Mouse (Mus musculus) layer of hippocampus, adult 8-10 months (tissue): ENCODE data around the gene Bbs1. TPM values are rescaled to one million over a fixed set of nuclear protein-coding genes. Genes with fewer than 3 reads are reported as not detected.
A peak's percentile ranks its signal among the peaks of the same experiment; 100 is the strongest.
"Not testable (repeated sequence)": the region's sequence is repeated elsewhere in the genome, so short reads cannot be mapped to it uniquely, and the experiment has no call there.

Experiments
- DNase-seq, 2 experiments: peaks; one replicate each; pipeline ENCODE4 v3.0.0; 2022; ENCODE audit warnings: low spot score in 2 of 2
- total RNA-seq, 4 experiments: library from RNA; stranded (reverse); gene quantifications; 2 replicates each; pipeline ENCODE4 v1.2.4; 2022

The Bbs1 gene
- 10 to 100 TPM; 32.7 to 45.2 (median 39.3) TPM for total RNA-seq

GRCm38 (mm10) chr19:4905979-4906794 lies at the start of gene Bbs1:
Gene Bbs1, minus strand, starts transcription at chr19:4906628.
- peak; percentile 64 to 79 for DNase-seq

DNA sequence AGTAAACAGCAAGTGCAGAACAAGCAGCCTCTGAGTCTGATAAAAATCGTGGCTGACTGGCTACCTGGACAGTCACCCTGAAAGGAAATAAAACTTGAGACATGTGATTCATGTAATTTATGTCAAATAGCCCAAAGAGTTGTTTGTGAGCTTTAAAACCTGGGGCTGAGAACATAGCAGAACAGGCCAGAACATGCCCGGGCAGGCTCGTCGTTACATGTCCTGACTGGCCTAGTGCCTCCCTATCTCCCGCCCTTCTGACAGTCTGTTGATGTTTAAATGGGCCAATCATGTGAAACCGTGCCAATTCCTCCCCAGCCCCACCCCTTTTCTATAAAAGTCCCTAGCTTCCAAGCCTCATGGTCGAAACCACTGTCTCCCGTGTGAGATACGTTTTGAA lies 42.2 kb upstream of the Bbs1 start:
- DNase-seq, result not testable (repeated sequence)

DNA sequence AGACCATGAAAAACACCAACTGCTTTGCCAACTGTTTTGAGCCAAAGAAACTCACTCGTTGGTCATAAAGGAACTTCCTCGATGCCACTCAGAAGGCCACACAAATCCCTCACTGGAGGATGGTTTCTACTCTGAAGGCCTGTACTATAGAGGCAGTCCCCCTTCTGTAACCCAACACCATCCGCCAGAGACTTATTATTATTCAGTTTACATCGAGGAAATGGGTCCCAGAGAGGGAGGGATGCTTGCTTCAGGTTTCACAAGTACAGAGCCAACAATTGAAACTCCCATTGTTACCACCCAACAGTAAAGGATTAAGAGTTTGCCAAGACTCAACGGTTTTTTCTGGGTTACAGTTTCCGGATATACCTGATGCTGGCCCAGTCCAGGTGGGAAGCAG lies 39.1 kb upstream of the Bbs1 start:
- DNase-seq, result no peak

DNA sequence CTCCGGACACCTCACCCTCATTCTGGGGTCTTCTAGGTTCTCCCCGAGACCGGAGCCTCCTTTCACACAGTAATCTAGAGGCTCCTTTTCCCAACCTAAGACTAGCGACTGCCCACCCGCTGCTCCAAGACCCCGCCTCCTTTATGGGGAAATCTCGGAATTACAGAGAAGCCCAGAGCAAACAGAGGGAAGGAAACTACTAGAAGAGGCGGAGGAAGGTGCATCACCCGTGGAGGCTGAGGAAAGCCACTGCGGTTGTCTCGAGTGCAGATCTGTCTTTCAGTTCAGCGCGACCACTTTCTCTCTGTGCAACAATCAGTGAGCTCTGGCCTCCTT lies 36.8 kb upstream of the Bbs1 start:
- no peak for DNase-seq

DNA sequence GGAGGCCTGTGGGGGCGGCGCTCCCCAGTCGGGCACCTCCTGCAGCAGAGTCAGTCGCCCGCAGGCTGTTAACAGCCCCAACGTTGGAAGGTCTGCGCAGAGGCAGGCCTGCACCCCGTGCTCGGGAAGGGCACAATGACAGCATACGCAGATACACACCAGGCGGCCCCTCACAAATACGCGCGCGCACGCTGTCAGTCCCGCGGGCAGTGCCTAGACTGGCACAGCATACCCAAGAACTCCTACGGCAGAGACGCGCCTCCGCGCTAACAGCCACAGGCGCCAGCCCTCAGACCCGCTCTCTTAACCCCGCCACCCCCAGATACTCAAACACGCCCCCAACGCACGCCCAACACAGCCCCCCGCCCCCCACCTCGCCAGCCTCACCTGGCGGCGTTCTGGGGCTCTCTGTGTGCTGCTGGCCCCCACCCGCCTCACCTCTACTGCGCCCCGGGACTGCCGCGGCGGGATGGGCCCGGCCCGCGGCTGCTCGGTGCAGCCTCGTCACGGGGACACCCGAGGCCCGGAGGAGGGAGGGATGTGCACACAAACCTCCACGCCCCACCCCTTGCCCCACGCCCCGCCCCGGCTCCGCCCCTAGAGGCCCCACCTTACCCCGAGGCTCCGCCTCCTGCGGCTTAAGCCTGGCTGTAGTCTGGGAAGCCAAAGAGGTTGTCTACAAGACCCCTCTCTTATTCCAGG lies 36.3 kb upstream of the Bbs1 start, which contains the start of gene Peli3:
Peli3 (minus strand) TSS at position 577 of the 702 bp plus-strand sequence.
- DNase-seq, result peak; percentile 45 to 62

DNA sequence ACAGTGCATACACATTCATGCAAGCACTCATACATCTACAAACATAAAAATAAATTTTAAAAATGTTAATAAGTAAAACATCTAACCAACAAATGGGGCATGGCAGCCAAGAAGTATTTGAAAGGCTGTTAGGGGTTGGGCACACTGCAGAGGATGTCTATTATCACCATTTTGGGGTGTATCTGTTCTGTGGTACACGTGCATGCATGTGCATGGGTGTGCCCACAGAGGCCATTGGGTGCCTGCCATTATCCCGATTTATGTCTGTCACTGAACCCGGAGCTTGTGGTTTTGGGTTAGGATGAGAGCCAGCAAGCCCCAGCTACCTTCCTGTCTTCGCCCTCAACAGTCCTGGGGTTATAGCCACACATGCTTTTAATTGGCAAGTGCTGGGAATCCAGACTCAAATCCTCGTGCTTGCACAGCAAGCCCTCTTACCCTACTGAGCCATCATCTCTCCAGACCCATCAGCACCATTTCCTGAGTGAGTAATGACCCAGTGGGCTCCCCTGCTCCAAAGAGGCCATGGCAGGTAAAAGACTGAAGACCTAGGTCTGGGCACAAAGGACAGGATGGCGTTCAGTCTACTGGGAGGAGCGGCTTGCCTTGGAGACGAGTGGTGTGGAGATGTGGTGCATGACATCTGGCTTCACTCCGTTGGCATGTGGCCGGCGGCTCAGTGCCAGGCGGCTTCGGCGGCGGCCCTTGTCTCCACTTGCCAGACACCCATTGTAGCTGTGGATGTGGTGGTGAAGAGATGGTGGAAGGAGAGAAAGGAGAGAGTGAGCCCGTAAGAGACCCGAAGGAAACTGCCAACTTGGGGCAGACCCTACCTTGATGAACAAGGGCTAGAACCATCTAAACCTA lies 31.2 kb upstream of the Bbs1 start:
- no peak for DNase-seq

- no peak for DNase-seq
Measured at GRCm38 (mm10) chr19:4936896-4937295, 30.5 kb upstream of the Bbs1 start.

GRCm38 (mm10) chr19:4928781-4929180 lies 22.4 kb upstream of the Bbs1 start:
- DNase-seq, result no peak

DNA sequence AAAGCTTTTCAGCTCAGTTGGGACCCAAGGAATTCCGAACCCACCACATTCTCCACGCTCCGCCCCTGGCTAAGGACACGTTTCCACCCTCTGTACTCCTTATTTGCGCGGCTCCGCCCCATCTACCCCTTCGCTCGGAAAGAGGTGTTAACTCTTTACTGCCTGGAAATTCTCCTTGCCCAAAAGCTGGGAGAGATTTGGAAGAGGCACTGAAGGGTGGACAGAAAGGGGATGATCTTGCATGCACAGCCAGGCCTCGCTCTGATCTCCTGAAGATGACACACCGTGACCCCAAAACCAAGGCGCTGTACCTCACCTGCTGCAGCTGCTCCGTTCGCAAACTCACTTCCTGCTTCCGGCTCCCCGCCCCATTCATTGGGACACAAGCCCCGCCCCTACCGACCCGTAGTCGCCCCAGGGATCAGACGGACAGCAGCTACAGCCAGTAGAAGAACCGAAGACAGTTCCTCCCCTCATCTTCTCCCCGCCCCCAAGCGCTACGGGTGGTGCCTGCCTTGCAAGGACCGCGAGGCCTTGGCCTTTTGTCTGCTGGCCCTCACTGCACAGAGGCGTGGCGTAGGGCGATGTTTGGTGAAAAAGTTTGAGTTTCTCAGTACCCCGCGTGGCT lies 21.6 kb upstream of the Bbs1 start, which contains the start of gene Dpp3:
Dpp3 (minus strand) TSS at position 384 of the 628 bp plus-strand sequence.
- peak; percentile 97 to 98 for DNase-seq

DNA sequence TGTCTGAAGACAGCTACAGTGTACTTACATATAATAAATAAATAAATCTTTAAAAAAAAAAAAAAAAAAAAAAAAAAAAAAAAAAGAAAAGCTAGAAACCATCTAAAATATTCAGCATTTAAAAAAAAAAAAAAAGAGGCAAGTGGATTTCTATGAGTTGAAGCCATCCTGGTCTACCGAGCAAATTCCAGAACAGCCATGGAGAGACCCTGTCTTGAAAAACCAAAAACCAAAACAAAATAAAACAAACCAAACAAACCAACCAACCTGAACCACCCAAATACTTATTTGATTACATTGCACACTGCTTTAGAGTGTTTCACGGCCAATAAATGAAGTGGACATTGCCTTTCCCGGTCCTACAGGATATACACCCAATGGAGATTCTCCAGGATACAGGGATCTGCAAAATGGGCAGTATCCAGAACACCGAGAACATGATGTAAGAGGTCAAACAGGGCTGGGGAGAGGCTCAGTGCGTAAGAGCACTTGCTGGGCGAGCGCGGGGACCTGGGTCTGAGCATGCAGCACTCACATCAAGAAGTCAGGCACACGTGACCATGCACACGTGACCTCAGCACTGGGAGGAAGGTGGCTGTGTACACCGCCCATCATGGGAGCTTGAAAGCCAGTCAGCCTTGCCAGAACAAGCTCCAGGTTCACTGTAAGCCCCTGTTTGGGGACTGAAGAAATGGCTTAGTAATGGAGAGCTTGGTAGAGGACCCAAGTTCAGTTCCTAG lies 18.9 kb upstream of the Bbs1 start:
- DNase-seq, result no peak

GRCm38 (mm10) chr19:4919652-4920051 lies 13.2 kb upstream of the Bbs1 start:
- DNase-seq, result no peak

DNA sequence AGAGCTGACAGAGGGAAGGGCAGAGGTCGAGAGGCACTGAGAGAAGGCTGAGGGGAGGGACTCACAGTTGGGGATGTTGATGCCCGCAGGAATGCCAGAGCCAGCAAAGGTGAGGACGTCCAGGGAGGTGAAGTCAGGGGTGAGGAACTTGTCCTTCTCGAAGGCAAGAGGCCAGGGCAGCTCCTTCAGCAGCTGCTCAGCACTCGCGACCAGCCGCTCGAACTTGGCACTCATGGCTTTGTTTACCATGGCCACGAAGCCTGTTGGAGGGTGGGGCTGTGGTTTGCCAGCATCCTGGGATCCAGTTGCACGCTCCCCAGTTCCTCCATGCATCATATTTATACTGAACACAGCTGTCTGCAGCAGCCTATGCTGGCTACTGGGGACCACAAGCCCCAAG lies 10.4 kb upstream of the Bbs1 start:
- no peak for DNase-seq

- no peak for DNase-seq
Measured at GRCm38 (mm10) chr19:4915924-4916603, 9.6 kb upstream of the Bbs1 start.

DNA sequence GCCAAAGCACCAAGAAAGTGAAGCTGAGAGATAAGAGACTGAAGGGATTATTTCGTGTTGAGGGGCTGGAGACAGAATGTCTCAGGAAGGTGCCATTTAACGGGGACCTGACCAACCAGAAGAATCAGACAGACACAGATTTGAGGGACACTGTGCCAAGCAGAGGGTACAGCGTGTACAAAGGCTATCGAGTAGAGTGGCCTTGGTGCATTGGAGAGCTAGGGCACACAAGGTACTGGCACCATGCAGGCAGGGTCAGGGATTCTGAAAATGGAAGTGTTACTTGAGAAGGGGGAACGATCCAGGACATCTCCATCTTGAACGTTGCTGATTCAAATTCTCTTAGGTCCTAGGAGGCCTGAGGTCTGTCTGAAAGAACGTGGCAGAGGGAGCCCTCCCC lies 2.9 kb upstream of the Bbs1 start:
- no peak for DNase-seq

GRCm38 (mm10) chr19:4908107-4908506 lies 1.7 kb upstream of the Bbs1 start:
- DNase-seq, result no peak

DNA sequence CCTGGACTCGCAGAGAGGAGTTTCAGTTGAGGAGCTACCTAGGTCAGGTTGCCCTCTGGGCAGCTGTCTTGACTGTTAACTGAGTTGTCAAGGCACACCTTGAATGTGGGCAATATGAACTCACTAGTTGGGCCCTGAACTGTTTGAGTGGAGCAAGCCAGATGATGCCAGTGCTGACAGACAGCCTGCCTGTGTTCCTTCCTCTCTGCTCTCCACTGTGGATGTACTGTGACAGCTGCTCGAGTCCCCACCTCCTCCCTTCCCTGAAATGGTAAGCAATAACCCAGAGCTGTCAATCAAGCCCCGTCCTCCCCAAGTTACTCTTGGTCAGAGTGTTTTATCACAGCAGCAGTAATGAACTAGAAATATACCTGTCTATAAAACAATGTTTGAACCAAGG lies 6.5 kb downstream of the Bbs1 start:
- no peak for DNase-seq

DNA sequence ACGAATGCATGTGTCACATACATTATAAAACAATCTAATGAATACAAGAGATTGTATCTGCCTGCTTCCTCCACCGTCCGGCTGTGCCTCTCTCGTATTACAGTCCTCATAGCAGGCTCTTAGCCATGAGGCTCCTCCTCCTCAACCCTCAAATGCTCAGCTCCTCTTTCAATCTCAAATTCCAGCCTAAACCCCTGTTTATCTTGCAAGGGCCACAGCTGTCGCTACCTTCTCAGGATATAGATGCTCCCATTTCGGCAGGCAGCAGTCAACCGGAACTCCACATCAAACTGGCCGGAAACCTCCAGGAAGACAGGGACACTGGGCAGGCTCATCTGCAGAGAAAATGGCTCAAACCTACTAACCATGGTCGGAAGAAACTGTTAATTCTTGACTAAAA lies 7.5 kb downstream of the Bbs1 start:
- DNase-seq, result no peak

- no peak for DNase-seq
Measured at GRCm38 (mm10) chr19:4896780-4897520, 9.5 kb downstream of the Bbs1 start.

- DNase-seq, result no peak
Measured at GRCm38 (mm10) chr19:4891798-4892197, 14.6 kb downstream of the Bbs1 start.
